Mouse (Mus musculus): ENCODE results near the gene Aif1.

- no peak for TF ChIP-seq CTCF (IDR thresholded peaks at IDR 0.05; ENCODE audit: low read depth)
- no peak for TF ChIP-seq EP300 (IDR thresholded peaks at IDR 0.05; ENCODE audit: low read depth)
These were observed 46.9 kb downstream of the Aif1 start for GRCm38 (mm10) chr17:35128996-35129395.
